Mouse (Mus musculus): ENCODE data around the gene Cog1. TPM values are rescaled to one million over a fixed set of nuclear protein-coding genes. Genes with fewer than 3 reads are reported as not detected.
A peak's percentile ranks its signal among the peaks of the same experiment; 100 is the strongest.

Cog1 gene
- polyA plus RNA-seq, 1 experiment from 2014 or later = 14.9 TPM

GRCm38 (mm10) chr11:113699643-113700042 lies 50.7 kb downstream of the Cog1 start:
- Histone ChIP-seq H3K27ac (replicated peaks) (no peak overlapping the region), H3K27me3 (no peaks in the 10 kb centered on the region), H3K4me2 (no peak overlapping the region), H3K9ac (no peak overlapping the region), H3K4me1 (replicated peaks) (peaks cover 6% of the 10 kb centered on the region; the same call in 1 of the 2 replicates), H3K9me3 (replicated peaks) (no peaks in the 10 kb centered on the region), H3K4me3 (replicated peaks) (no peak overlapping the region), H3K36me3 (replicated peaks) (peaks cover 21% of the 10 kb centered on the region)
- ATAC-seq (ENCODE audit: insufficient read depth) = no peak
- 71% methylated on average over 7 of the region's 7 CpGs for WGBS (ENCODE audit: insufficient replicate concordance)

GRCm38 (mm10) chr11:113703758-113704157 lies 54.8 kb downstream of the Cog1 start:
- WGBS (ENCODE audit: insufficient replicate concordance) = 33% methylated on average over 5 of the region's 5 CpGs

GRCm38 (mm10) chr11:113705966-113706652 lies 57.1 kb downstream of the Cog1 start:
- Histone ChIP-seq H3K27ac (replicated peaks) (no peak overlapping the region), H3K4me3 (replicated peaks) (no peak overlapping the region), H3K27me3 (peaks cover 27% of the 10 kb centered on the region), H3K9ac (no peak overlapping the region), H3K36me3 (replicated peaks) (no peaks in the 10 kb centered on the region), H3K4me1 (replicated peaks) (no peaks in the 10 kb centered on the region), H3K9me3 (replicated peaks) (no peaks in the 10 kb centered on the region), H3K4me2 (no peak overlapping the region)
- no peak for ATAC-seq (ENCODE audit: insufficient read depth)
- WGBS (ENCODE audit: insufficient replicate concordance) = 67% methylated on average over 15 of the region's 15 CpGs

More at GRCm38 (mm10) chr11:113703758-113704157, 54.8 kb downstream of the Cog1 start:
- Histone ChIP-seq H3K27ac (replicated peaks) (no peak overlapping the region), H3K4me1 (replicated peaks) (no peaks in the 10 kb centered on the region), H3K9me3 (replicated peaks) (no peaks in the 10 kb centered on the region), H3K27me3 (peaks cover 5% of the 10 kb centered on the region), H3K4me2 (no peak overlapping the region), H3K9ac (no peak overlapping the region), H3K4me3 (replicated peaks) (no peak overlapping the region), H3K36me3 (replicated peaks) (no peaks in the 10 kb centered on the region)
- ATAC-seq (ENCODE audit: insufficient read depth) = peak; percentile 51

- Histone ChIP-seq H3K27ac (replicated peaks) (no peak overlapping the region), H3K4me3 (replicated peaks) (no peak overlapping the region), H3K9ac (no peak overlapping the region), H3K36me3 (replicated peaks) (no peaks in the 10 kb centered on the region), H3K4me1 (replicated peaks) (no peaks in the 10 kb centered on the region), H3K4me2 (no peak overlapping the region), H3K9me3 (replicated peaks) (no peaks in the 10 kb centered on the region), H3K27me3 (peaks cover 29% of the 10 kb centered on the region)
- no peak for ATAC-seq (ENCODE audit: insufficient read depth)
- 57% methylated on average over 19 of the region's 19 CpGs for WGBS (ENCODE audit: insufficient replicate concordance)
These were observed 59.8 kb downstream of the Cog1 start for GRCm38 (mm10) chr11:113708629-113709213.

- no peak overlapping the region for H3K9ac ChIP-seq
- no peaks in the 10 kb centered on the region for H3K4me1 ChIP-seq (replicated peaks)
- H3K9me3 ChIP-seq (replicated peaks) = no peaks in the 10 kb centered on the region
- no peak for ATAC-seq (ENCODE audit: insufficient read depth)
- H3K36me3 ChIP-seq (replicated peaks) = no peaks in the 10 kb centered on the region
- 32% methylated on average over 15 of the region's 15 CpGs for WGBS (ENCODE audit: insufficient replicate concordance)
- H3K27ac ChIP-seq (replicated peaks) = no peak overlapping the region
- no peak overlapping the region for H3K4me3 ChIP-seq (replicated peaks)
- H3K4me2 ChIP-seq = no peak overlapping the region
- peaks cover 29% of the 10 kb centered on the region for H3K27me3 ChIP-seq
These were observed 60.3 kb downstream of the Cog1 start for GRCm38 (mm10) chr11:113709272-113709671.

- H3K9me3 ChIP-seq (replicated peaks) = no peaks in the 10 kb centered on the region
- no peak within 1 kb of the TSS for H3K4me3 ChIP-seq (replicated peaks)
- peaks cover 29% of the 10 kb centered on the region for H3K27me3 ChIP-seq
- H3K4me2 ChIP-seq = no peak within 1 kb of the TSS
- no peaks in the 10 kb centered on the region for H3K4me1 ChIP-seq (replicated peaks)
- H3K9ac ChIP-seq = no peak within 1 kb of the TSS
- WGBS (ENCODE audit: insufficient replicate concordance) = 26% methylated on average over 11 of the region's 11 CpGs
- no peaks in the 10 kb centered on the region for H3K36me3 ChIP-seq (replicated peaks)
- no peak within 1 kb of the TSS for H3K27ac ChIP-seq (replicated peaks)
- no peak for ATAC-seq (ENCODE audit: insufficient read depth)
These were observed 60.8 kb downstream of the Cog1 start, which contains the start of gene Cpsf4l for GRCm38 (mm10) chr11:113709731-113710256. TSS of gene Cpsf4l (minus strand) at chr11:113710017.

GRCm38 (mm10) chr11:113710257-113710777 lies 61.3 kb downstream of the Cog1 start:
- Histone ChIP-seq H3K4me3 (replicated peaks) (no peak overlapping the region), H3K4me2 (no peak overlapping the region), H3K27me3 (peaks cover 29% of the 10 kb centered on the region), H3K27ac (replicated peaks) (no peak overlapping the region), H3K36me3 (replicated peaks) (no peaks in the 10 kb centered on the region), H3K4me1 (replicated peaks) (peaks cover 4% of the 10 kb centered on the region; the same call in 1 of the 2 replicates), H3K9ac (no peak overlapping the region), H3K9me3 (replicated peaks) (no peaks in the 10 kb centered on the region)
- ATAC-seq (ENCODE audit: insufficient read depth) = no peak
- WGBS (ENCODE audit: insufficient replicate concordance) = 18% methylated on average over 10 of the region's 10 CpGs

GRCm38 (mm10) chr11:113711061-113711460 lies 62.1 kb downstream of the Cog1 start:
- ATAC-seq (ENCODE audit: insufficient read depth) = no peak
- Histone ChIP-seq H3K4me2 (no peak overlapping the region), H3K36me3 (replicated peaks) (no peaks in the 10 kb centered on the region), H3K4me3 (replicated peaks) (no peak overlapping the region), H3K27ac (replicated peaks) (no peak overlapping the region), H3K9me3 (replicated peaks) (no peaks in the 10 kb centered on the region), H3K9ac (no peak overlapping the region), H3K4me1 (replicated peaks) (peaks cover 5% of the 10 kb centered on the region; the same call in 1 of the 2 replicates), H3K27me3 (peaks cover 29% of the 10 kb centered on the region)
- WGBS (ENCODE audit: insufficient replicate concordance) = 65% methylated on average over 1 of the region's 1 CpGs

GRCm38 (mm10) chr11:113715078-113715674 lies 66.2 kb downstream of the Cog1 start:
- no peak overlapping the region for H3K4me2 ChIP-seq
- no peak overlapping the region for H3K27ac ChIP-seq (replicated peaks)
- WGBS (ENCODE audit: insufficient replicate concordance) = 46% methylated on average over 7 of the region's 7 CpGs
- no peak for ATAC-seq (ENCODE audit: insufficient read depth)
- H3K4me3 ChIP-seq (replicated peaks) = no peak overlapping the region
- H3K9me3 ChIP-seq (replicated peaks) = no peaks in the 10 kb centered on the region
- H3K36me3 ChIP-seq (replicated peaks) = no peaks in the 10 kb centered on the region
- H3K4me1 ChIP-seq (replicated peaks) = peaks cover 5% of the 10 kb centered on the region; the same call in 1 of the 2 replicates
- no peak overlapping the region for H3K9ac ChIP-seq
- H3K27me3 ChIP-seq = peaks cover 10% of the 10 kb centered on the region

GRCm38 (mm10) chr11:113716132-113716531 lies 67.2 kb downstream of the Cog1 start:
- 72% methylated on average over 2 of the region's 2 CpGs for WGBS (ENCODE audit: insufficient replicate concordance)
- no peak overlapping the region for H3K4me2 ChIP-seq
- H3K4me3 ChIP-seq (replicated peaks) = no peak overlapping the region
- H3K9ac ChIP-seq = no peak overlapping the region
- H3K9me3 ChIP-seq (replicated peaks) = no peaks in the 10 kb centered on the region
- no peak for ATAC-seq (ENCODE audit: insufficient read depth)
- peaks cover 5% of the 10 kb centered on the region; the same call in 1 of the 2 replicates for H3K4me1 ChIP-seq (replicated peaks)
- peaks cover 3% of the 10 kb centered on the region; the same call in 1 of the 2 replicates for H3K27me3 ChIP-seq
- H3K36me3 ChIP-seq (replicated peaks) = no peaks in the 10 kb centered on the region
- no peak overlapping the region for H3K27ac ChIP-seq (replicated peaks)

All from liver, embryonic 15.5 days (tissue).